ENCODE assay signal across 24 mouse cellular contexts in genomic region chr8:61695416-61695815, GRCm38 (mm10).
DNase-seq lines count a peak whose midpoint lies in the region; ATAC-seq and TF ChIP-seq lines count a peak whose summit lies in the region.
"Had no signal": no experiment of that assay in that cellular context is flagged by ENCODE, and none has a peak within 500 bp of the region (broad histone marks: within the 10 kb centered on the region; RNA-seq: fewer than 3 reads in every experiment).

No protein-coding gene starts in this region.

- no peak for ATAC-seq in kidney, embryonic 16.5 days (ENCODE audit: low FRiP score, low TSS enrichment)
- ATAC-seq in liver, postnatal 0 days = no peak
- ATAC-seq: CD4-positive, CD25-positive, alpha-beta regulatory T cell, adult 4 months; forebrain, embryonic 15.5 days; hindbrain, postnatal 0 days; liver, embryonic 12.5 days had no signal

- no peak overlapping the region for H3K4me3 ChIP-seq in kidney, embryonic 16.5 days (ENCODE audit: low read length)
- no peak overlapping the region for H3K4me3 ChIP-seq in liver, postnatal 0 days (ENCODE audit: low read depth, low read length)
- H3K4me3 ChIP-seq: erythroblast, embryonic 14.5 days; forebrain, embryonic 15.5 days; hindbrain, embryonic 10.5 days; liver, embryonic 12.5 days; midbrain, embryonic 12.5 days had no signal

- no peaks in the 10 kb centered on the region for H3K27me3 ChIP-seq in kidney, embryonic 16.5 days (ENCODE audit: insufficient read depth, low read length)
- no peaks in the 10 kb centered on the region for H3K27me3 ChIP-seq in liver, postnatal 0 days (ENCODE audit: insufficient read depth, low read length)
- H3K27me3 ChIP-seq: forebrain, embryonic 15.5 days; liver, embryonic 12.5 days; midbrain, embryonic 12.5 days had no signal

- H3K27ac ChIP-seq in kidney, embryonic 16.5 days (ENCODE audit: low read length) = no peak overlapping the region
- no peak overlapping the region for H3K27ac ChIP-seq in liver, postnatal 0 days (ENCODE audit: low read depth)
- H3K27ac ChIP-seq: forebrain, embryonic 15.5 days; hindbrain, embryonic 10.5 days; hindbrain, postnatal 0 days; liver, embryonic 12.5 days; midbrain, embryonic 12.5 days; stomach, postnatal 0 days had no signal

- H3K9me3 ChIP-seq in kidney, embryonic 16.5 days (ENCODE audit: low read length) = no peaks in the 10 kb centered on the region
- H3K9me3 ChIP-seq in liver, postnatal 0 days (ENCODE audit: low read length) = no peaks in the 10 kb centered on the region
- H3K9me3 ChIP-seq: forebrain, embryonic 15.5 days; G1E; hindbrain, embryonic 10.5 days; liver, embryonic 12.5 days had no signal

- TF ChIP-seq CTCF in liver, postnatal 0 days (IDR thresholded peaks at IDR 0.05; ENCODE audit: low read depth) = no peak

- H3K4me2 ChIP-seq in kidney, embryonic 16.5 days (replicated peaks; ENCODE audit: low read depth, low read length) = no peak overlapping the region
- H3K4me2 ChIP-seq in liver, postnatal 0 days (ENCODE audit: low read depth, low read length) = no peak overlapping the region
- H3K4me2 ChIP-seq: forebrain, embryonic 15.5 days; liver, embryonic 12.5 days; lung, embryonic 14.5 days; midbrain, embryonic 12.5 days had no signal

- H3K9ac ChIP-seq in kidney, embryonic 16.5 days (replicated peaks; ENCODE audit: low read length) = no peak overlapping the region
- H3K9ac ChIP-seq in liver, postnatal 0 days (replicated peaks) = no peak overlapping the region
- H3K9ac ChIP-seq: forebrain, embryonic 15.5 days; liver, embryonic 12.5 days; lung, embryonic 14.5 days; midbrain, embryonic 12.5 days had no signal

- H3K4me1 ChIP-seq in kidney, embryonic 16.5 days (ENCODE audit: insufficient read depth, low read length) = peaks cover 12% of the 10 kb centered on the region
- no peaks in the 10 kb centered on the region for H3K4me1 ChIP-seq in liver, postnatal 0 days (ENCODE audit: insufficient read depth)
- H3K4me1 ChIP-seq: forebrain, embryonic 15.5 days; liver, embryonic 12.5 days had no signal

- no peak for TF ChIP-seq EP300 in liver, postnatal 0 days (IDR thresholded peaks at IDR 0.05; ENCODE audit: low read depth)

- H3K36me3 ChIP-seq in kidney, embryonic 16.5 days (ENCODE audit: insufficient read depth, low read length) = no peaks in the 10 kb centered on the region
- no peaks in the 10 kb centered on the region for H3K36me3 ChIP-seq in liver, postnatal 0 days (replicated peaks; ENCODE audit: insufficient read depth, low read length)
- H3K36me3 ChIP-seq: forebrain, embryonic 15.5 days; G1E; liver, embryonic 12.5 days had no signal

- DNase-seq in kidney, postnatal 10 days = peak; percentile 40
- DNase-seq in 3T3-L1 (ENCODE audit: low read depth, low spot score) (peak; percentile 31), NIH3T3 (ENCODE audit: low read depth) (peak; percentile 49)
- peak; percentile 28 for DNase-seq in skeletal muscle tissue, adult 2 months (ENCODE audit: low read depth, low spot score)
- no peak for DNase-seq in left cerebral cortex, adult 8-10 months (ENCODE audit: low spot score in 2 of 2)
- no peak for DNase-seq in liver, postnatal 0 days
- DNase-seq: adrenal gland, postnatal 36 days; cerebellum, adult 18-20 months; cerebellum, postnatal 36 days; kidney, adult 11 months; kidney, postnatal 14 days; lung, embryonic 14.5 days; lung, postnatal 36 days; right cerebral cortex, postnatal 4 days had no signal

- 22% methylated on average over 1 of the region's 1 CpGs for WGBS in kidney, embryonic 16.5 days
- WGBS in liver, postnatal 0 days (ENCODE audit: insufficient replicate concordance) = 9% methylated on average over 1 of the region's 1 CpGs

Comparison
In these comparisons a context has a peak if more than half of its experiments do, and no peak if none do; other contexts are left out.
1. DNase-seq: peak in kidney, postnatal 10 days (single experiment), 3T3-L1 (single experiment), NIH3T3 (single experiment) and skeletal muscle tissue, adult 2 months (single experiment); none in left cerebral cortex, adult 8-10 months (0 of 2) and liver, postnatal 0 days (single experiment).